Mouse (Mus musculus): ENCODE results near the gene Cdk1. TPM values are rescaled to one million over a fixed set of nuclear protein-coding genes. Genes with fewer than 3 reads are reported as not detected.

The Cdk1 gene
- polyA plus RNA-seq, 1 experiment from 2014 or later, result 147 TPM

- peaks cover 9% of the 10 kb centered on the region; the same call in 1 of the 2 replicates for H3K36me3 ChIP-seq (ENCODE audit: control insufficient read depth, insufficient read depth, low read length)
- WGBS, result 88% methylated on average over 11 of the region's 11 CpGs
These were observed 16.5 kb downstream of the Cdk1 start for GRCm38 (mm10) chr10:69336219-69336618.

GRCm38 (mm10) chr10:69335611-69336010, 17.1 kb downstream of the Cdk1 start:
- H3K4me3 ChIP-seq (ENCODE audit: low read depth, low read length), result no peak overlapping the region
- DNase-seq (ENCODE audit: low spot score) (no peak), ATAC-seq (ENCODE audit: low FRiP score, low TSS enrichment) (no peak)
- TF ChIP-seq CTCF (IDR thresholded peaks at IDR 0.05; ENCODE audit: low read depth) (no peak), EP300 (optimal IDR thresholded peaks at IDR 0.05) (no peak)
- peaks cover 6% of the 10 kb centered on the region; the same call in 1 of the 2 replicates for H3K36me3 ChIP-seq (ENCODE audit: control insufficient read depth, insufficient read depth, low read length)
- 81% methylated on average over 4 of the region's 4 CpGs for WGBS
- no peaks in the 10 kb centered on the region for H3K27me3 ChIP-seq (ENCODE audit: control insufficient read depth, insufficient read depth, low read length)
- no peaks in the 10 kb centered on the region for H3K4me1 ChIP-seq (replicated peaks; ENCODE audit: control insufficient read depth, insufficient read depth)
- no peak overlapping the region for H3K4me2 ChIP-seq (replicated peaks; ENCODE audit: low read depth)
- H3K9ac ChIP-seq (ENCODE audit: low read length), result no peak overlapping the region
- peak overlapping the region; percentile 80 for H3K27ac ChIP-seq (replicated peaks)
- H3K9me3 ChIP-seq (ENCODE audit: control insufficient read depth, low read length), result no peaks in the 10 kb centered on the region

More at GRCm38 (mm10) chr10:69336219-69336618, 16.5 kb downstream of the Cdk1 start:
- H3K27ac ChIP-seq (replicated peaks), result 0 out of 2 replicates have a peak overlapping the region, but pooled peaks have one; percentile 80
- no peak for TF ChIP-seq EP300 (optimal IDR thresholded peaks at IDR 0.05)
- TF ChIP-seq CTCF (IDR thresholded peaks at IDR 0.05; ENCODE audit: low read depth), result no peak
- H3K4me2 ChIP-seq (replicated peaks; ENCODE audit: low read depth), result no peak overlapping the region
- H3K27me3 ChIP-seq (ENCODE audit: control insufficient read depth, insufficient read depth, low read length), result no peaks in the 10 kb centered on the region
- H3K4me3 ChIP-seq (ENCODE audit: low read depth, low read length), result no peak overlapping the region
- H3K9me3 ChIP-seq (ENCODE audit: control insufficient read depth, low read length), result no peaks in the 10 kb centered on the region
- no peaks in the 10 kb centered on the region for H3K4me1 ChIP-seq (replicated peaks; ENCODE audit: control insufficient read depth, insufficient read depth)
- no peak for DNase-seq (ENCODE audit: low spot score)
- ATAC-seq (ENCODE audit: low FRiP score, low TSS enrichment), result no peak
- no peak overlapping the region for H3K9ac ChIP-seq (ENCODE audit: low read length)

GRCm38 (mm10) chr10:69335195-69335536, 17.6 kb downstream of the Cdk1 start:
- H3K27me3 ChIP-seq (ENCODE audit: control insufficient read depth, insufficient read depth, low read length), result no peaks in the 10 kb centered on the region
- DNase-seq (ENCODE audit: low spot score), result no peak
- no peak overlapping the region for H3K4me3 ChIP-seq (ENCODE audit: low read depth, low read length)
- peak overlapping the region; percentile 80 for H3K27ac ChIP-seq (replicated peaks)
- no peaks in the 10 kb centered on the region for H3K4me1 ChIP-seq (replicated peaks; ENCODE audit: control insufficient read depth, insufficient read depth)
- peaks cover 6% of the 10 kb centered on the region; the same call in 1 of the 2 replicates for H3K36me3 ChIP-seq (ENCODE audit: control insufficient read depth, insufficient read depth, low read length)
- H3K9ac ChIP-seq (ENCODE audit: low read length), result no peak overlapping the region
- H3K4me2 ChIP-seq (replicated peaks; ENCODE audit: low read depth), result no peak overlapping the region
- H3K9me3 ChIP-seq (ENCODE audit: control insufficient read depth, low read length), result no peaks in the 10 kb centered on the region
- TF ChIP-seq EP300 (optimal IDR thresholded peaks at IDR 0.05) (no peak), CTCF (IDR thresholded peaks at IDR 0.05; ENCODE audit: low read depth) (no peak)
- 40% methylated on average over 7 of the region's 7 CpGs for WGBS
- ATAC-seq (ENCODE audit: low FRiP score, low TSS enrichment), result 0 out of 2 replicates have a peak, but pooled peaks have one; percentile 33

- H3K9ac ChIP-seq (ENCODE audit: low read length), result no peak overlapping the region
- TF ChIP-seq CTCF (IDR thresholded peaks at IDR 0.05; ENCODE audit: low read depth) (no peak), EP300 (optimal IDR thresholded peaks at IDR 0.05) (peak; percentile 83)
- H3K4me2 ChIP-seq (replicated peaks; ENCODE audit: low read depth), result no peak overlapping the region
- H3K4me1 ChIP-seq (replicated peaks; ENCODE audit: control insufficient read depth, insufficient read depth), result no peaks in the 10 kb centered on the region
- ATAC-seq (ENCODE audit: low FRiP score, low TSS enrichment), result peak; percentile 72; the same call in 1 of the 2 replicates
- H3K36me3 ChIP-seq (ENCODE audit: control insufficient read depth, insufficient read depth, low read length), result peaks cover 6% of the 10 kb centered on the region; the same call in 1 of the 2 replicates
- DNase-seq (ENCODE audit: low spot score), result peak; percentile 11
- H3K27me3 ChIP-seq (ENCODE audit: control insufficient read depth, insufficient read depth, low read length), result no peaks in the 10 kb centered on the region
- H3K27ac ChIP-seq (replicated peaks), result peak overlapping the region; percentile 80
- 45% methylated on average over 16 of the region's 16 CpGs for WGBS
- H3K4me3 ChIP-seq (ENCODE audit: low read depth, low read length), result no peak overlapping the region
- H3K9me3 ChIP-seq (ENCODE audit: control insufficient read depth, low read length), result no peaks in the 10 kb centered on the region
These were observed 18.2 kb downstream of the Cdk1 start for GRCm38 (mm10) chr10:69334271-69335194.

GRCm38 (mm10) chr10:69333212-69333611, 19.5 kb downstream of the Cdk1 start:
- DNase-seq (ENCODE audit: low spot score), result no peak
- Histone ChIP-seq H3K36me3 (ENCODE audit: control insufficient read depth, insufficient read depth, low read length) (peaks cover 4% of the 10 kb centered on the region; the same call in 1 of the 2 replicates), H3K9me3 (ENCODE audit: control insufficient read depth, low read length) (no peaks in the 10 kb centered on the region), H3K9ac (ENCODE audit: low read length) (no peak overlapping the region), H3K4me2 (replicated peaks; ENCODE audit: low read depth) (no peak overlapping the region), H3K27me3 (ENCODE audit: control insufficient read depth, insufficient read depth, low read length) (no peaks in the 10 kb centered on the region), H3K27ac (replicated peaks) (no peak overlapping the region), H3K4me1 (replicated peaks; ENCODE audit: control insufficient read depth, insufficient read depth) (no peaks in the 10 kb centered on the region), H3K4me3 (ENCODE audit: low read depth, low read length) (no peak overlapping the region)
- TF ChIP-seq CTCF (IDR thresholded peaks at IDR 0.05; ENCODE audit: low read depth) (no peak), EP300 (optimal IDR thresholded peaks at IDR 0.05) (no peak)
- WGBS, result 85% methylated on average over 11 of the region's 11 CpGs
- ATAC-seq (ENCODE audit: low FRiP score, low TSS enrichment), result no peak

GRCm38 (mm10) chr10:69331231-69331630, 21.5 kb downstream of the Cdk1 start:
- no peak overlapping the region for H3K4me3 ChIP-seq (ENCODE audit: low read depth, low read length)
- ATAC-seq (ENCODE audit: low FRiP score, low TSS enrichment) (no peak), DNase-seq (ENCODE audit: low spot score) (no peak)
- no peak overlapping the region for H3K27ac ChIP-seq (replicated peaks)
- H3K9ac ChIP-seq (ENCODE audit: low read length), result no peak overlapping the region
- H3K4me1 ChIP-seq (replicated peaks; ENCODE audit: control insufficient read depth, insufficient read depth), result no peaks in the 10 kb centered on the region
- TF ChIP-seq CTCF (IDR thresholded peaks at IDR 0.05; ENCODE audit: low read depth) (no peak), EP300 (optimal IDR thresholded peaks at IDR 0.05) (no peak)
- no peaks in the 10 kb centered on the region for H3K9me3 ChIP-seq (ENCODE audit: control insufficient read depth, low read length)
- H3K27me3 ChIP-seq (ENCODE audit: control insufficient read depth, insufficient read depth, low read length), result no peaks in the 10 kb centered on the region
- WGBS, result 76% methylated on average over 6 of the region's 6 CpGs
- no peak overlapping the region for H3K4me2 ChIP-seq (replicated peaks; ENCODE audit: low read depth)
- H3K36me3 ChIP-seq (ENCODE audit: control insufficient read depth, insufficient read depth, low read length), result no peaks in the 10 kb centered on the region

Measured in stomach, postnatal 0 days (tissue).